Mouse (Mus musculus): ENCODE measurements around the gene Sik1. TPM values are rescaled to one million over a fixed set of nuclear protein-coding genes. Genes with fewer than 3 reads are reported as not detected.

Sik1 gene
- total RNA-seq, 2 experiments from 2014 or later = 124 to 127 TPM

DNA sequence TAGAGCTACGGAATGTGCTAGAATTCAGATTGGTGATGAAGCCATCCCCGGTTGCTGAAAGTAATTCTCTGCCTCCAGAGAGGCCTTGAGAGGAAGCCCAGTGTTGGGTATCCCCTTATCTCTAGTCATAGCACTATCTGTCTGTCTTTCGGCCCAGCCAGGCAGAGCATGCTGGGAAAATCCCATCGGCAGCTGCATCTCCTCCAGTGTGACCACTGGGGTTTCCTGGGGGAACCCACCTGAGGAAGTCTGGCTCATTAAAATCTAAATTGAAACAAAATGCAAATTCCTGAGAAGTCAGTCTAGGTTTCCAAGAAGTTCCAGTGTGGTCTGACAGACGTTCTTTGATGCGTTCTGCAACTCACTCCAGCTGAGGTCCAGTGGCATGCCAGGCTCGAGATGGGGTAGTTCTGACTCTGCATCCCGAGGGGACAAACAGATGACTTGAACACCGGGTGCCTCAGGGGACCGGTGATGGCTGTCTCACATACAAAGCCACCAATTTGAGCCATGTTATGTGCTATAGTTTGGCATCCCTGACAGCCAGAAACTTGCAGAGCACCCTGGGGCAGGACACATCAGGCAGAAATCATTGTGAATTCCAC, 19.8 kb upstream of the Sik1 start:
- DNase-seq = no peak

DNA sequence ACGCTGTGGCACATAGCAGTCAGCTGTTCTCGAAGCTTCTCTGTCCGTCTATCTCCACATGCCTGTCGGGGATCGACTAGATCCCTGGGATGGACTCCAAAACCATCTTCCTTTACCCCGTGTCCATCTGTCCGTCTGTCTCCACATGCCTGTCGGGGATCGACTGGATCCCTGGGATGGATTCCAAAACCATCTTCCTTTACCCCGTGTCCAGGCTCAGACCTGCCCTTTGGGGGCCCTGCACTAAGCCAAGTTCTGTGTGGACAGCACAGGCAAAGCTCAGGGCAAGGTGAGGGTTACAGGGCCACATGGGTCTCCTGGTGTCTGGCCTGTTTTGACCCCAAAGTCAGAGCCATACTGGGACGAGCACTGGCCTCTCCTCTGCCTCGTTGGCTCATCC, 19.1 kb upstream of the Sik1 start:
- no peak for DNase-seq

DNA sequence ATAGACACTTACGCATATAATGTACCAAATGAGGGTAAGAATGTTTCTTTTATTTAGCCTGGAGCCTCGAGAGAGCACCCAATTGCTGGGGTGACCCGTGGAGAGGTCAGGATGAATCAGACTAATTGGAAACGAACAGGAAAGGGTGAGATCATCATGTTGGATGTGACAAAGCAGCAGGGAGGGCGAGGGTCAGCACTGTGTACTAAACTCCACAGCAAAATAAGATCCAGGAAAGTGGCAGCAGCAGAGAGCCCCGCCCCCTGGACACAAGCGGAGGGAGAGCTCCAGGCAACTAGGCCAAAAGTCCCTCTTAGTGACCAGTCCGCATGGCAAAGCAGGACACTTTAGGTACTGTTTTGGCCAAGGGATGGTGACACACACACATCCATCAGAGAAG, 18.4 kb upstream of the Sik1 start:
- DNase-seq = peak; percentile 60 to 75

DNA sequence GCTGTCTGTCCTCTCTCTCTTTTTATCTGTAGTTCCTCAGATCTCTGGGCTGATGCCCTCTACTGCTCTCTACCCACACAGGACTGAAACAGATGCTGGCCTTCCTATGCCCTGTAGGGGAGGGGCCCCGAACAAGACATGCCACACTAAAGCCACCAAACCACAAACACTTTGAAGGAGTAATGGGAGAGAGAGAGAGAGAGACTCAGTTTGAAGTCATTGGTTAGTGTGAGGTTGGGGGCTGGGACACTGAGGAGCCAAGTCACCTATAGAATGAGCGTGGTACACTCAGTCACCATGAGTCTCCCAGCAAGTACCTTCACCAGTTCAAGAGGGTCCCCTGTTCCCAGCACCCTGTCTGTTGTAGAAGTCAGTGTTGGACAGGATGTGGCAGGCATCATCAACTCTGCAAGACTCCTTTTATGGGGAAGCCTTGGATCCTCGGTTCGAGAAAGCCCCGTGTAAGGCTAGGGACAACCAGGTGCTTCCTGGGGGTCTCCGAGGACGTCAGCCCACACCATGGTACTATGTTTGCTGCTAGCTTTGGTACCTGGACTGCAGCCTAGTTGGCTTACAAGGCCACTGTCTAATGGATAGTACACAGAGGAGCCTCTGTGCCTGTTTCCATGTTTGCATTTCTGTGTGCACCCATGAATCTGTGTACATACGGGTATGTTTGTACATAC, 17.7 kb upstream of the Sik1 start:
- no peak for DNase-seq

DNA sequence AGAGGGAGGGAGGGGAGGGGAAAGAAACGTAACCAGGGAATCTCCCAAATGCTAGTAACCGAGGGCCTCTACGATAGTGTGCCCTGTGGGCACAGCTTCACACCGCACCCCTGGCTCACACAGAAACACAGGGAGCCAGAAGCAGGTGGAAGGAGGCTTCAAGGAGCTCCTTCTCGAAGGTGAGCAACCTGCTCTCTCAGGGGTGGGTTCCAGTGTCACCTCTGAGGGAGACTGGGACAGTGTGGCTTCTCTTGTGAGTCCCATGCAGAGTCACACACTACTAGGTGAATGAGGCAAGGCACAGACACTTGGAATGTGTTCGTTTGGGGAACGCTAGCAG, 17.2 kb upstream of the Sik1 start:
- DNase-seq = no peak

DNA sequence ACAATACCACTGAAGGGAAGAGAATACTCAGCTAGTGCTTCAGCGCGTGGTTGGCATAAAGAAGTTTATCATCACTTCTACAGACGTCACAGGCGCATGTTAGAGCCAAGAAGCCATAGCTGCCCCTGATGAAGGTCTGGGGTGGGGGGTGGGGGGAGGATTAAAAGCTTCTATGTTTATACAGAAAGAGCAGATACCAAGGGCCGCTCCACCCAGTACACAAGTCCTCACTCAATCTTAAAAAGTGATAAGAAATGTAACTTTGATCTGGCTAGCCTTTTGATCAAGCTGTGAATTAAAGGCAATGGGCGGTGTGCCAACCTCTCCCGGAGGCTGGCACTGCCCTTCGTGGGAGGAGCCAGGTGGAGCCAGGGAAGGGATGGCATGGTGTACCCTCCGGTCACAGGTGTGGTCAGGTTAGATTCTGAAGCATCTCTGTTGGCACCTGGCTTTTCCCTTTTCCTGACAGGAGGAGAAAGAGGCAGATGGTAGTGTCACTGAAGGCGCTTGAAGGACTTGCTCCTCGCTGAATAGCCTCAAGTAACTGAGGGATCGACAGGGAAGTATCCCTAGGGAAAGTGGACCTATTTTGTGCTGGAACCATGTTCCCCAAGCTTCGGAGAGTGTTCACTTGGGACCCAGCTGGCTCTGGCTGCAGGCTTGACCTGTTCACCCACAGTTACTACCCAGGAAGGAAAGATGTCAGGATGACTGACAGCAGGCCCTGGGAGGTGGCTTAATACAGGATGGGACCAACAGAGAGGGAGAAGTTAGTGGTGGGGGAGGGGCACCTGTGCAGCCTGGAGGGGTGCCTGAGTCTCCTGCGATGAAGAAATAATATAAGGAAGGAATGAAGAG, 16.6 kb upstream of the Sik1 start:
- DNase-seq = peak in 1 of 2 experiments; percentile 27

DNA sequence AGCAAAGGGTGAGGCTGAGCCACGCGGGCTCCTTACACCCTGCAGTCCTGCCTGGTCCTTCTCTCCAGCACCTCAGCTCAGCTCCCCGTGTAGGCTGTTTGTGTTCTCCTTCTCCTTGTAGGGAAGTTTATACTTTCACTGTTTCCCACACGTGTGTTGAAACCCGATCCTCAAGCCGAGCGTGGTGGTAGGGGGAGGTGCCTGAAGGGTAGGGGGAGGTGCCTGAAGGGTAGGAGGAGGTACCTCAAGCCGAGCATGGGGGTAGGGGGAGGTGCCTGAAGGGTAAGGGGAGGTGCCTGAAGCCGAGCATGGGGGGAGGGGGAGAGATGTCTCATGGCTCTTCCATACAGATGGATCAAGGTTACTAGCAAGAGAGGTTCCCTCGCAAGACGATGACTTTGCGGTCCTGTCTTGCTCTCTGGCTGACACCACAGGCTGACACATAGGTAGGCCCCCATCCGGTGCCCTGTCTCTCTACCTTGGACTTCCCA, 15.4 kb upstream of the Sik1 start:
- DNase-seq = no peak

DNA sequence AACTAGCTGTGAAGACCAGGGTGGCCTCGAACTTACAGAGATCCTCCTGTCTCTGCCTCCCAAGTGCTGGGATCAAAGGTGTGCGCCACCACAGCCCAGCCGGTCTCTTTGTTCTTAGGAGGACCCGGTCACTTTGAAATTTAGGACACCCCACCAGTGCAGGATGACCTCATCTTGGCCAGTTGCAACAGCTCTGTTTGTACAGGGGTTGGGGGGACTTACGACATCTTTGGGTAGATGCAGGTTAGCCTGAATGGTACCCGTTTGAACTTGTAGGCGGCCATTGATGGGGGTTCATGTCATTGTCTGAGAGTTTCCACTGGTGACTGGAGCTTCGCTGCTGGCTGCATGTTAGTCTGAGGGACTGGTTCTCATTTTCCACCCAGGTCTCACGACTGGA, 14.8 kb upstream of the Sik1 start:
- DNase-seq = no peak

DNA sequence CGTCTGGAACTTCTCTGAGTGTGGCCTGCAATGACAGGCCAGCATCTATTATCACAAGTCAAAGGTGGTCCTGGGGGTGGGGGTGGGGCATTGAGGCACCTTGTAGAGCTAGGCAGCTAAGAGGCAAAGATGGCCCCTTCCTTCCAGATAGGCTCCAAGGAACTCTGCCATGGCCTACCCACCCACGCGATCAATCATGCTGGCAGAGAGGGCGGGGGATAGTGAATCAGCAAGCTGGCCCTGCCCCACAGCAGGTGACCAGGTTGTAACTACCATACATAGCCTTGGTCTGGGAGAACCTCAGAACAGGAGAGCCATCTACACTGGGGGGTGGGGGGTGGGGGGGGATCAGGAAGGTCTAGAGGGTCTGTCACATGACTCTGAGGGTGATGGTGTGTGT, 12.5 kb upstream of the Sik1 start:
- DNase-seq = no peak

DNA sequence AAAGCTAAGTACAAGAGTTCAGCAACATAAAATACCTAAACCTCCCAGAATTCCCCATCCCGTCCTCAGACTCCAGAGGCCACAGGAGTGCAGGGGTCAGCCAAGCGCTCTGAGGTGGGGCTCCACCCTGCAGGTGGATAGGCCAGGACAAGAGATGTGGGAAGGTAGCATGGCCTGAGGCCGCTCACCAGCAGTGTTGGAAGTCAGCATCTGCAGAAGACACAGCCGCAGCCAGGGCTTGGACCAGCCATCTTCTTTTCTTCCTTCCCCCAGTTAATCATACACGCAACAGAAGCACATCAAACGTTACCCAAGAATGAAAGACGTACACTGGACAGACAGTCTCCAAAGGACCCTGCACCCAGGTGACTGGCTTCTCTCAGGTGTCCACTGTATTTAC, 11.5 kb upstream of the Sik1 start:
- DNase-seq = no peak

DNA sequence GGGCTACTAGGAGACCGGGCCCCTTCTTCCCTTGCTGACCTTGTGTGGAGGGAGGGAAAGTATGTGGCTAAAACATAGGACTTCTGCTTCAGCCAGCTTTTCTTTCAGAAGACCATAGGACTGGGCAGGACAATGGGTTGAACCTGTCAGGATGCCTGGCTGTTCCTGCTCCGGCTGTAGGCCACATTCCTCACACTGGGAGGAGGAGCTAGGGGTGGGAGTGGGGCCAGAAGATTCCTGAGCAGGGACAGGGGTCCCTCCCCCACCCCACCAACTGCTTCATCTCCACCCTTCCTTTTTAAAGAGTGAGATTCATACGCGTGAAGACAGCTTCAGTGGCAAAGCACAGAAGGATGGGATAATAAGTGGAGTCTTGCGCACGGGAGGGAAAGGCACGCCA, 10.0 kb upstream of the Sik1 start:
- no peak for DNase-seq

DNA sequence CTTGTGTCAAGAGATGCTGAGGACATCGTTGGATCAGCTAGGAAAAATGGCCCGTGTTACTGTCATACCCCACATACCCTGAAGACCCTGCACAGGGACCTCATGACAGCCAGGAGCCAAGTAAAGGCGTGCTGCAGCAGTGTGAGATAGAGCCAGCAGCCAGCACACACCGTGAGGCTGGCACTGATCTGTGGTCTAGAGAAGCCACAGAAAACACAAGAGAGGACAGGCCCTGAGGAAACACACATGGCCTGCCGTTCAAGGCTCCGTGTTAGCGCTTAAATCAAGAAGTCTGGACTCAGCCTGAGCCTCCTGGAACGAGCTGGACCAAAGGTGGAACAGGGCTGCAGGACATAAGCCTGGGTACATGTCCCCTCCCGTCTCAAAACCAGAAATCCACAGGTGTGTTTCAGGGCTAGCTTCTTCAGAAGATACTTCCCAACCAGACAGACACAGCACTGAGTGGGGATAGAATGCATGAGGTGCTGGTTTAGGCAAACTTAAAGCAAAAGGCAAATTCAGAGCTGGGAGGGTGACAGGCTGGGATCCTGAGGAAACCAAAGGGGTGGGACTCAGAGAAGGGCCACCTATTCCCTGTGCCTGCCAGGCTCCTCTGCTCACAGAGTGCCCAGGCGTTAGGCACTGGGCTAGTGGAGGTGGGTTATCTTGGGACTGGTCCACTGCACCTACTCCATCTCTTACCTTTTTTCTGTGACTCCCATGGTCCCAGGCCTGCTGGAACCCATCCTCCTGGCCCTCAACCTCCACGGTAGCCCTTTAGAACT, 9.3 kb upstream of the Sik1 start:
- no peak for DNase-seq

DNA sequence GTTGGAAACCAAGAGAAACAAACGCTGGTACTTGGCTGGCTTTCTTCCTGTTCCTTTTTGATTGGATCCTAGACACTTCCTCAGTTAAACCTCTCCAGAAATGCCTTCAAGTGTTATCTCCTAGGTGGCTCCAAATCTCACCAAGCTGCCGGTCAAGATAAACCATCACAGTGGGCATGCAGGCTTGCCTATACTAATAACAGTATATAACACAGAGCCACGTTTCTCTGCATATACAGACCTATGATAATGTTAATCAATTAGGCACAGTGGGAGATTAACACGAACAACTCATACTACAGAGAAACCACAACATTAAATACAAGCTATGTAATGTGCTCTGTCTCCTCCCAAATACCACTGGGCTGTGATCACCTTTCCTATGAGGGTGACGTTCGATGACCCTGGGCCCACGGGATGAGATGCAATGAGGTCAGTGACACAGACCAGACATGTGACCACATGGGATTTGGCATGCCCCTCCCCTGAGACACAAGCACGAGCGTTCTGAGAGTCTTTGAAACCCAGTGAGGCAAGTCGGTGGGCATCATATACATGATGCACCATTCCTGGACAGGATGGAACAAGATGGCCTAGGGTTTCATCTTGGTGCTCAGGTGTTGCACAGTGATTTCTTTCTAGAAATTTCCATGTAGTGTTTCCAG, 7.7 kb upstream of the Sik1 start:
- no peak for DNase-seq

DNA sequence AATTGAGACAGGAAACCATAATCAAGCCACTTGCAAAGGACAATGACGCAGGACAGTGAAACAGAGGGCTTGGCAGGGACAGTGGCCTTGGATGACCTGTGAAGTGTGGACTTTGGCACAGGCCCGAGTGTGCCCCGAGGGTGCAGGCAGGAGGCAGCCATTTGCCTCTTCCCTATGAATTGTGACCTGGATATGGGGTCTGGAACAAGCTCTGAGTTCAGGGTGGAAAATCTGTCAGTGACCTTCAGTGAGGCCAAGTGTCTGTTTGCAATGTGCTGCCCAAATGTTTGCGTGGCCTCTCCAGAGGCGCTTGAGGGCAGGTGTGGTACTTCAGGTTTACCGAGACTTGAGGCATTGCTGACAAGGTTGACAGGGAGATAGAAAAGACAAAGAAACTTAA, 6.5 kb upstream of the Sik1 start:
- peak; percentile 76 to 79 for DNase-seq

DNA sequence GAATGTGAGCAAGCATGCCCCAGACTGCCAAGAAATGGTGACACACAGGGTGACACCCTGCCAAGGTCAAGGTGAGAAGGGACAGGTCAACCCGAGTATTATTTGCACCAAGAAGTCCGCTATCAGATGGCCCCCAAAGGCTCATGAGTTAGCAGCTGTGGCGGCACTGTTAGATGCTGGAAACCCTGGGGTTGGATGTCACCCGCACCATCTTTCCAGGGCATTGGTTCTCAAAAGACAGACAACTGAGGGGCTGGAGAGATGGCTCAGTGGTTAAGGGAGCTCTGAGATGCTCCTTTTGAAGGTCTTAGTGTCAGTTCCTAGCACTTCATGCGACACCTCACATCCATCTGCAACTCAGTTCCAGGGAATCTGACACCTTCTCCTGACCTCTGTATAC, 6.1 kb upstream of the Sik1 start:
- DNase-seq = no peak

DNA sequence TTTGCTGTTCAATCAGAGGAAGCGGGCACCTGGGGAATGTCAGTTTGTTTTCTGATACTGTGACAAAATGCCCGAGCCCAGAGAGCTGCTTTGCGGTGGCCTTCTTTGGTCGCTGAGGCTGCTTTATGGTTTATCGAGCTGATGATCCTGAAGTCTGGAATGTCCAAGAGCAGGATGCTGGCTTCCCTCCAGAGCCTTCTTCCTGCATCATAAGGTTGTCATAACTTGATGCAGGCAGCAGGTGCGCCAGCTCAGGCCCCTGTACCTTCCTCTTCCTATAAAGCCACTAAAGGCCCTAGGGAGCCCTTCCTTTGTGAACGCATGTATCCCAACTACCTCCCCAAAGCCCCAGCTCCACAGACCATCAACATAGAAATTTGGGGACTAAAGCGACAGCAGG, 5.3 kb upstream of the Sik1 start:
- no peak for DNase-seq

DNA sequence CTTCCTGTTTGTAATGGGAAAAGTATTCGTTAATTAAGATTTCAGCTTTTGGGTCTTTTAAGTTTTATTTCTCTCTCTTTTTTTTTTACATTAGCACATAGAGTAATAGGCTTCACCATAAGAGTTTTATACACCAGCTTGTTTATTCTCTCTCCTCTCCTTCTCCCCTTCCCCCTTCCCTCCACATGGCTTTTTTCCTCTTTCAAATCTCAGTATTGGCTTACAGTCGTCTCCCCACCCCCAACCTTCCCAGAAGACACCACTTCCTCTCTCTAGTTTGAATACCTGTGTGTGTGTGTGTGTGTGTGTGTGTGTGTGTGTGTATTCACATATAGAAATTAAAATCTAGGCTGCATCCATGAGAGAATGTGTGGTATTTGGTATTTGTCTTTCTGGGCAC, 3.8 kb upstream of the Sik1 start:
- DNase-seq = no peak

DNA sequence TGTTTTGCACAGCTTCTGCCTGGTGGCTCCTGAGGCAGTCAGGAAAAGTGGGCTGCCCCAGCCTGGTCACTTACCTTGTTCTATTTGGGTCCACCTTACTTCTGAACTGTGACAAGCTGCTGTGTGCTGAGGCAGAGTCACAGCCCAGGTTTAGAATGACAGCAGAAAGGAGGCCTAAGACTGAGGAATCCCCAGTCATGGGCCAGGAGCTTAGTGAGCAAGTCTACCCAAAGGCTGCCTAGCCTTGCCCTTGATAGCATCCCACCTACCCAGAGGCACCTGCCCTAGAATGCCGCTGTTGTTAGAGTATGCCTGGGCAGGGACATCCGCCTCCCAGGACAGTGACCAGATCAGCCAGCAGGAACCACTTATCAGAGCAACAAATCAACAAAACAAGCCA, 3.2 kb upstream of the Sik1 start:
- DNase-seq = no peak

DNA sequence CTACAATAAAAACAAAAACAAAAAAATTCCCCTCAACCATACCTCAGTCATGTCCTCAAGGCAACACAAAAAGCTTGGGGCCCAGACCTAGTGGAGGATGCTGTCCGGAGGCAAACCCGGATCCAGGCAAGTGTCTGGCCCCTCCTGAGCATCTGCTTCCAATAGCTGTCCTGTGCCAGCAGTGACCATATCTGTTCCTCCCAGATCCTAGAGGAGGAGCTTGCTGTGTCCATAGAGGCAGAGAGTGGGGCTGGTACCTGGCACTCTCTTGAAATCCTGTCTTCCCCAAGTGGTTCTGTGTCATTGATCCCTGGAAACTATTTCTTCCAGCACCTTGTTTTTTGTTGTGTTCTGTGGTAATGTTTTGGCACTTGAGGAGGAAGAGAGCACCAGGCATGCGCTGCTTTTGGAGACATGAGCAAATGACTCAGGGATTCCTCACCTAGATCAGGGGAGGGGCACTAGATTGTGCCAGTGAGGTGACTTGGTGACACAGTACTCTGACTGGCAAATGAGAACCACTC, 2.4 kb upstream of the Sik1 start:
- DNase-seq = no peak

DNA sequence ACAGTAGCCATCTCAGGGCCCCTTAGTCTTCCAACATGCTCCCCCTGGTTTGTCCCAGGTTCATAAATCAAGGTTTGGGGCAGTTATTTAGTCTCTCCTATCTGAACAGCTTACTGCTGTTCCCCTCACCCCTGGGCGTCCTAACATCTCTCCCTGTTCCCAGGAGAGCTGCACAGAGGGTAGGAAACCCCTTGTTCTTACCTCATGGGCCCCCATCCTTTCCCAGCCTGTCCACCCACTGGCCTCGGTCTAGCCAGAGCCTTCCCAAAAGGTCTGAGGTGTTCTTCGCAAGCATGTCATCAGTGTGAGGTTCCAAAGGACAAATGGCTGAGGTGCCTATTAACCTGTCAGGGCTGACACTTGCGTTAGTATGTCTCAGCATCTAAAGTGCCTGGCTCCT, 1.6 kb upstream of the Sik1 start:
- no peak for DNase-seq

DNA sequence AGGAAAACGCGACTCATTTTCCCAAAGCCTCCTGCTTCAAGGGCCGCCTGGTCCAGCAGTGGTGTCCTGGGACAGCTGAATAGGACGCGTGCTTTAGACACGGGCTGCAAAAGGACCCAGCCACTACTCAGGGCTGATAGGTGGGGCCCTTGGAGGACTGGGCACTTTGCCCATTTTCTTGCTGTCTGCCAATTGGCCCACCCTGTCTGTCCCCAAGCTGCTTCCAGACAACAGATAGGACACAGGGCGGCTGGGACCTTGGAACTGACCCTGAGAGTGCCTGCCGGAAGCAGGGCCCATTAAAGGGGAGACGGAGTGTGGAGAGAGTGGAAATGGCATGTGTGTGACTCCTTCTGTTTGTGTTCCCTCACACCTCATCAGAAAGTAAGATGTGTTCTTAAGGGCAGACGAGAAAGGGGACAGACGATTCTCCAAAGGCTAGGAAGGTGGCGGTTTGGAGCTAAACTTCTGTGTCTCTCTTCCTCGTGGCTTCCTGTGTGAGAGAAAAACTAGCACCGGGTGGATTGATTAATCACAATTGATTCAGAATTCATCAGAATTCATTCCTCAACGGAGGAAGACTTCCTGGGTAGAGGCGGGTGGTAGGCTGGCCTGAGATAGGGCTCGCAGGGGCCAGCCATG, 1.0 kb upstream of the Sik1 start:
- peak; percentile 88 to 89 for DNase-seq
